Mouse (Mus musculus): Measurements from ENCODE around the gene Fam57b. TPM values are rescaled to one million over a fixed set of nuclear protein-coding genes. Genes with fewer than 3 reads are reported as not detected.
"Not testable (repeated sequence)": the region's sequence is repeated elsewhere in the genome, so short reads cannot be mapped to it uniquely, and the experiment has no call there.

The Fam57b gene
- polyA plus RNA-seq, 1 experiment from 2014 or later = 40.6 TPM

- 89% methylated on average over 9 of the region's 9 CpGs for WGBS
- Histone ChIP-seq H3K27me3 (no peaks in the 10 kb centered on the region), H3K27ac (replicated peaks) (no peak overlapping the region), H3K4me3 (no peak overlapping the region), H3K36me3 (peaks cover 76% of the 10 kb centered on the region), H3K4me1 (replicated peaks) (peaks cover 30% of the 10 kb centered on the region), H3K9ac (no peak overlapping the region), H3K4me2 (no peak overlapping the region), H3K9me3 (no peaks in the 10 kb centered on the region)
- ATAC-seq (ENCODE audit: low read depth) = no peak
Observed at GRCm38 (mm10) chr7:126765540-126765939, 31.9 kb upstream of the Fam57b start.

DNA sequence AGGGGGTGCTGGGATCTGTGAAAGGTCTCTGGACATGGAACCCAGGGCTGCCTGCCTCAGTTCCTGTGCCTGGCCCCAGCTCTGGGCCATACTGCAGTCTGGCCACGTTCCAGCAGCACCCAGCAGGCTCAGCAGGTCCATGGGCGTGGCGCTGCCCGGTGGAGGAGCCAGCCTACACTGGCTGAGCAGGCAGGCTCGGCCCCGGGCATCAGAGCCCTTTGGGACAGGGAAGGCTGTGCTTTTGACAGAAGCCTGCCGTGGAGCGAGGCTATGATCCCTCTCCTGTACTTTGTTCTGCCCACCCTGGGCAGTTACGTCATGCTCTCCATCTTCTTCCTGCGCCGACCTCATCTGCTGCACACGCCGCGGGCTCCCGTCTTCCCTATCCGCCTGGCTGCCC is 31.3 kb upstream of the Fam57b start, which contains the start of gene Gdpd3:
Gene Gdpd3, plus strand, starts transcription at position 134 of the 400 bp plus-strand sequence.
- Histone ChIP-seq H3K9ac (no peak within 1 kb of the TSS), H3K4me3 (no peak within 1 kb of the TSS), H3K27me3 (no peaks in the 10 kb centered on the region), H3K36me3 (peaks cover 82% of the 10 kb centered on the region), H3K9me3 (no peaks in the 10 kb centered on the region), H3K4me2 (no peak within 1 kb of the TSS), H3K27ac (replicated peaks) (no peak within 1 kb of the TSS), H3K4me1 (replicated peaks) (peaks cover 23% of the 10 kb centered on the region)
- ATAC-seq (ENCODE audit: low read depth) = no peak
- WGBS = 88% methylated on average over 16 of the region's 16 CpGs

DNA sequence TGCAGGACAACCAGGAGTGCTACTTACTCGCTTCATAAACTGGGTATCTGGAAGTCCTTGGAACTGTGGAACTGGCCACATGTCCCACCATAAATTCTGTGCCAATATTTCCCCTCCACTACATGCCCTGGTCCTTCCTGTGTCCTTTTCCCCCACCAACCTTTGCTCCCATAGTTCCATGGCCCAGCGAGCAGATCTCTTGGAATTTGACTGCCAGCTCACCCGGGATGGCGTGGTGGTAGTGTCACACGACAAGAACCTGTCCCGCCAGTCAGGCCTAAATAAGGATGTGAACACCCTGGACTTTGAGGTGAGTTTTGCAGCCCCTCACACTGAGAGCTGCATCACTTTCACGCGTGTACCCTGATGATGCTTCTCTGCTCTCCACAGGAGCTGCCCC is 30.5 kb upstream of the Fam57b start:
- H3K4me1 ChIP-seq (replicated peaks) = peaks cover 15% of the 10 kb centered on the region
- H3K36me3 ChIP-seq = peaks cover 88% of the 10 kb centered on the region
- no peak overlapping the region for H3K27ac ChIP-seq (replicated peaks)
- no peaks in the 10 kb centered on the region for H3K27me3 ChIP-seq
- H3K9ac ChIP-seq = no peak overlapping the region
- H3K4me3 ChIP-seq = no peak overlapping the region
- no peak for ATAC-seq (ENCODE audit: low read depth)
- WGBS = 94% methylated on average over 8 of the region's 8 CpGs
- H3K9me3 ChIP-seq = no peaks in the 10 kb centered on the region
- no peak overlapping the region for H3K4me2 ChIP-seq

DNA sequence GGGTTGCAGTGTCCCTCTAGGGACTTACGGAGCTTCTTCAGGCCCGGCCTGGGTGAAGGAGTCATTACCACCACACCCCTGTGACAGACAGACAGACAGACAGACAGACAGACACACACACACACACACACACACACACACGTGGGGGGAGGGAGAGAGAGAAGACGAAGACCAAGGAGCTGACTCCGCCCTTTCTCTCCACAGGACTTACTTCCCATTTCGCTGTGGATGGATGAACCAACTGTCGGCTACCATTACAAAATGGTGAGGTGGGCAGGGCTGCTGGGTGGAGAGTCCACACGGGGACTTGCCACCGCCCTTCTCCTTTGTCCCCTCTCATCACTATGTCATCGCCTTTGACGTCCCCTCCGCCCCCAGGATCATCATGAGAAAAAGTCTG is 26.7 kb upstream of the Fam57b start:
- no peak overlapping the region for H3K9ac ChIP-seq
- peaks cover 72% of the 10 kb centered on the region for H3K36me3 ChIP-seq
- H3K4me1 ChIP-seq (replicated peaks) = peaks cover 6% of the 10 kb centered on the region
- no peak for ATAC-seq (ENCODE audit: low read depth)
- no peak overlapping the region for H3K4me2 ChIP-seq
- no peak overlapping the region for H3K4me3 ChIP-seq
- no peaks in the 10 kb centered on the region for H3K9me3 ChIP-seq
- WGBS = 77% methylated on average over 12 of the region's 12 CpGs
- no peak overlapping the region for H3K27ac ChIP-seq (replicated peaks)
- no peaks in the 10 kb centered on the region for H3K27me3 ChIP-seq

DNA sequence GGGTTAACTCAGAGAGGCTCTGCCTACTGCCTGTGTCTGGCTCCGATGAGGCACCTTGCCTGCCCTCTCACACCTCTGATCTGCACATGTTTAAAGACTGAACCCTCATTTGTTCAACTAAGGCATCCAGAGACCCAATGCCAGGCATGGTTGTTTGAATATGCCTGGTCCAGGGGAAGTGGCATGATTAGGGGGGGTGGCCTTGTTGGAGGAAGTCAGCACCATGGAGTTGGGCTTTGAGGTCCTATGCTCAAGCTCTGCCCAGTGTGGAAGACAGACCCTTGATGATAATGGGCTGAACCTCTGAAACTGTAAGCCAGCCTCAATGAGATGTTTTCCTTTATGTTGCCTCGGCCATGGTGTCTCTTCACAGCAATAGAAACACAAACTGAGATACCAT is 24.1 kb upstream of the Fam57b start:
- 68% methylated on average over 2 of the region's 2 CpGs for WGBS
- peaks cover 27% of the 10 kb centered on the region for H3K4me1 ChIP-seq (replicated peaks)
- H3K27me3 ChIP-seq = no peaks in the 10 kb centered on the region
- no peak overlapping the region for H3K4me2 ChIP-seq
- H3K9ac ChIP-seq = no peak overlapping the region
- no peak for ATAC-seq (ENCODE audit: low read depth)
- H3K4me3 ChIP-seq = no peak overlapping the region
- H3K9me3 ChIP-seq = no peaks in the 10 kb centered on the region
- H3K27ac ChIP-seq (replicated peaks) = no peak overlapping the region
- H3K36me3 ChIP-seq = peaks cover 51% of the 10 kb centered on the region

GRCm38 (mm10) chr7:126774463-126774862 is 23.0 kb upstream of the Fam57b start:
- WGBS = 86% methylated on average over 2 of the region's 2 CpGs
- H3K4me3 ChIP-seq = no peak overlapping the region
- no peak overlapping the region for H3K4me2 ChIP-seq
- no peaks in the 10 kb centered on the region for H3K27me3 ChIP-seq
- H3K9ac ChIP-seq = no peak overlapping the region
- H3K9me3 ChIP-seq = no peaks in the 10 kb centered on the region
- ATAC-seq (ENCODE audit: low read depth) = no peak
- H3K36me3 ChIP-seq = peaks cover 47% of the 10 kb centered on the region
- H3K4me1 ChIP-seq (replicated peaks) = peaks cover 37% of the 10 kb centered on the region
- H3K27ac ChIP-seq (replicated peaks) = no peak overlapping the region

GRCm38 (mm10) chr7:126775185-126775977 is 22.1 kb upstream of the Fam57b start:
- ATAC-seq (ENCODE audit: low read depth) = no peak
- H3K36me3 ChIP-seq = peaks cover 38% of the 10 kb centered on the region
- 89% methylated on average over 10 of the region's 10 CpGs for WGBS
- H3K4me2 ChIP-seq = peak overlapping the region; percentile 97
- H3K9ac ChIP-seq = peak overlapping the region; percentile 99
- peak overlapping the region; percentile 93; the same call in 1 of the 2 replicates for H3K27ac ChIP-seq (replicated peaks)
- H3K9me3 ChIP-seq = no peaks in the 10 kb centered on the region
- H3K4me3 ChIP-seq = no peak overlapping the region
- peaks cover 46% of the 10 kb centered on the region for H3K4me1 ChIP-seq (replicated peaks)
- no peaks in the 10 kb centered on the region for H3K27me3 ChIP-seq

DNA sequence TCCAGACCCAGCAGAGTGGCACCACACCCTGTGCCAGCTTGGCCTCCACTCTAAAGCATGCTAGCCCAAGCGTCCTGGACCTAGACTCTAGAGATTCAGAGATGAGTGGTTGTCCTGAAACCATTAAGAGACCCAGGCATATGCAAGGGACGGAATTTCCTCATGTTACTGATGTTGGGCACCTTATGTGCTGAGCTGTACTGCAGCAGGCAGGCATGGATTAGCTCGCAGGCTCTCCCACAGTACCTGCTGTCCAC is 21.6 kb upstream of the Fam57b start:
- Histone ChIP-seq H3K27me3 (no peaks in the 10 kb centered on the region), H3K36me3 (peaks cover 34% of the 10 kb centered on the region), H3K4me3 (peak overlapping the region; percentile 80), H3K9ac (peak overlapping the region; percentile 99), H3K27ac (replicated peaks) (peak overlapping the region; percentile 93), H3K4me1 (replicated peaks) (peaks cover 50% of the 10 kb centered on the region), H3K9me3 (no peaks in the 10 kb centered on the region), H3K4me2 (peak overlapping the region; percentile 97)
- ATAC-seq (ENCODE audit: low read depth) = no peak
- 73% methylated on average over 3 of the region's 3 CpGs for WGBS

DNA sequence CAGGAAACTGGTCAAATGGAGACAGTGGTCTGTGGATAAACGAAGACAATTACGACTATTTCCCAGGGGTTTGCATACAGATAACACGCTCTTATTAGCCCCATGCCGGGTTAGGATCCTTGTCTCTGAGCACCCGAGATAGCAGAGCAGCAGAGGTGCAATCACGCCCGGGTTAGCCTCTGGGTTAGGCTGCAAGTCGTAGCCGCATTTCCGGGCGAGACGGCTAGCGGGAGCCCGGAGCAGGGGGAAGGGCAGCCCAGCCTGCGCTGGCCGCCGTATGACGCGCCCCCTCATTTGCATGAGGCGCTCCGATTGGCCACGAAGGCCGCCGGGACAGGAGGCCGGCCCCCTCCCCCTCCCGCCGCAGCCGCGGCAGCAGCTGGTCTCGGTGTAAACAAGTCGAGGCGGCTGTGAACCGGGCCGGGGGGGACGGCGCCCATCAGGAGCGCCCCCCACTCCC is 20.8 kb upstream of the Fam57b start, which contains the start of gene Ypel3:
Gene Ypel3, plus strand, starts transcription at position 358 of the 460 bp plus-strand sequence.
- peaks cover 29% of the 10 kb centered on the region for H3K36me3 ChIP-seq
- ATAC-seq (ENCODE audit: low read depth) = peak; percentile 80
- peaks cover 57% of the 10 kb centered on the region for H3K4me1 ChIP-seq (replicated peaks)
- H3K27me3 ChIP-seq = no peaks in the 10 kb centered on the region
- H3K4me2 ChIP-seq = peak within 1 kb of the TSS; percentile 97
- H3K9ac ChIP-seq = peak within 1 kb of the TSS; percentile 99
- under 1% methylated on average over 36 of the region's 37 CpGs for WGBS
- H3K4me3 ChIP-seq = peak within 1 kb of the TSS; percentile 80
- no peaks in the 10 kb centered on the region for H3K9me3 ChIP-seq
- peak within 1 kb of the TSS; percentile 93 for H3K27ac ChIP-seq (replicated peaks)

- 48% methylated on average over 10 of the region's 10 CpGs for WGBS
- Histone ChIP-seq H3K4me3 (peak overlapping the region; percentile 80), H3K27me3 (no peaks in the 10 kb centered on the region), H3K9me3 (no peaks in the 10 kb centered on the region), H3K36me3 (peaks cover 21% of the 10 kb centered on the region), H3K4me2 (peak overlapping the region; percentile 97), H3K9ac (peak overlapping the region; percentile 99), H3K4me1 (replicated peaks) (peaks cover 64% of the 10 kb centered on the region), H3K27ac (replicated peaks) (peak overlapping the region; percentile 93)
- ATAC-seq (ENCODE audit: low read depth) = no peak
Observed at GRCm38 (mm10) chr7:126777476-126777875, 20.0 kb upstream of the Fam57b start.

GRCm38 (mm10) chr7:126778147-126778546 is 19.3 kb upstream of the Fam57b start:
- Histone ChIP-seq H3K27ac (replicated peaks) (0 out of 2 replicates have a peak overlapping the region, but pooled peaks have one; percentile 38), H3K9ac (peak overlapping the region; percentile 99), H3K4me3 (peak overlapping the region; percentile 80), H3K36me3 (peaks cover 16% of the 10 kb centered on the region), H3K4me2 (peak overlapping the region; percentile 97), H3K9me3 (no peaks in the 10 kb centered on the region), H3K4me1 (replicated peaks) (peaks cover 64% of the 10 kb centered on the region), H3K27me3 (no peaks in the 10 kb centered on the region)
- WGBS = 84% methylated on average over 3 of the region's 3 CpGs
- no peak for ATAC-seq (ENCODE audit: low read depth)

DNA sequence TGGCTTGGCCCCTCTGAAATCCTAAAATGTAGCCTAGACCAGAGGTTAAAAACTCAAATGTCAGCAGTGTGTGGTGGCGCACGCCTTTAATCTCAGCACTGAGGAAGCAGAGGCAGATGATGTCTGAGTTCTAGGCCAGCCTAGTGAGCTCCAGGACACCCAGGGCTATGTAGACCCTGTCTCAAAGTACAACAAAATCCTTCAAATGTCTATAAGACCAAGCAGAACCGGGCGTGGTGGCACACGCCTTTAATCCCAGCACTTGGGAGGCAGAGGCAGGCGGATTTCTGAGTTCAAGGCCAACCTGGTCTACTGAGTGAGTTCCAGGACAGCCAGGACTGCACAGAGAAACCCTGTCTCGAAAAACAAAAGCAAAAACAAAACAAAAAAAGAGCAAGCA is 18.4 kb upstream of the Fam57b start:
- WGBS = 90% methylated on average over 7 of the region's 7 CpGs

More for the DNA sequence above, 18.4 kb upstream of the Fam57b start:
- peaks cover 15% of the 10 kb centered on the region for H3K36me3 ChIP-seq
- H3K4me2 ChIP-seq = peak overlapping the region; percentile 93; the same call in 1 of the 2 replicates
- not testable (repeated sequence) for ATAC-seq (ENCODE audit: low read depth); H3K27me3 ChIP-seq; H3K9me3 ChIP-seq; H3K4me3 ChIP-seq
- H3K4me1 ChIP-seq (replicated peaks) = peaks cover 64% of the 10 kb centered on the region
- H3K27ac ChIP-seq (replicated peaks) = peak overlapping the region; percentile 82
- H3K9ac ChIP-seq = 0 out of 2 replicates have a peak overlapping the region, but pooled peaks have one; percentile 17

All from neural tube, embryonic 13.5 days (tissue).